Mouse (Mus musculus) cerebellum, postnatal 4 days (tissue): ENCODE results near the gene Apoe.

Experiments
- DNase-seq, 2 experiments: peaks; one replicate each; pipeline ENCODE4 v3.0.0; 2022; ENCODE audit warnings: low spot score in 2 of 2, mixed read lengths in 1 of 2

Gene Apoe

GRCm38 (mm10) chr7:19716055-19716682 lies 17.2 kb upstream of the Apoe start:
- no peak for DNase-seq

DNA sequence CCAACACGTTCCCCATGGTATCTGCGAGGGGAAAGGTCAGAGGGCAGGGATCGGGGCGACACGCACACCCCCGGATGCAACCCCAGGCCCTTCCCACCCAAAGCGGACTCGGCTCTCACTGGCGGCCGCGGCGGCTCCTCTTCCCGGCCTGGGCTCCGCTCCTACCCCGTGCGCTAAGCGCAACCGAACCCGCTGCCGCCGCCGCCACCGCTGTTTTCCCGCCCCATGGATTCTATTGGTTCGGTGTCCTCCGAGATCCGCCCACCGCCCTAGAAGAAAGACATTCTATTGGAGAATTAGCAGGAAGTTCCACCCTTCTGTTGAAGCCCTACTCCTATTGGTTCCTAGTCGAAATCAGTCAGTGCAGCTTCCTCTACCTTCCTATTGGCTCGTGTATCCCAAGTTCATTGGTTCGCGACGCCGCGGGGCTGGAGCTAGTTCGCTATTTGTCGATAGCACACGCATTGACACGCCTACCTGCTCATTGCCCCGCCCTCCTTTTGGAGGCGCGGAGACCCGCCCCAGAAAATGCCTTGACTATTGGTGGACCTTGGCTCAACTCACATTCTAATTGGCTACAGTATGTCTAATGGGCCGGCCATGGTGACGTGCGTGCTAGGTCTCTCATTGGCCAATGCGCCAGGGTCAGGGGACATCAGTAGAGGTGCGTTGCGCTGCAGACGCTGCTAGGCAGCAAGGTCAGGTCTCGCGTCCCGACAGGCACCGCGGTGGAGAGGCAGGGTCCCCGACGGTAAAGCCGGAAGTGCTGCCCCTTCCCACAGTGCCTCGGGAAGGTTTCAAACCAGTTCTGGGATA lies 16.5 kb upstream of the Apoe start, which contains the start of gene Tomm40:
Gene Tomm40 (minus strand): TSS at position 200 of the 816 bp plus-strand sequence.
- peak; percentile 86 to 96 for DNase-seq

DNA sequence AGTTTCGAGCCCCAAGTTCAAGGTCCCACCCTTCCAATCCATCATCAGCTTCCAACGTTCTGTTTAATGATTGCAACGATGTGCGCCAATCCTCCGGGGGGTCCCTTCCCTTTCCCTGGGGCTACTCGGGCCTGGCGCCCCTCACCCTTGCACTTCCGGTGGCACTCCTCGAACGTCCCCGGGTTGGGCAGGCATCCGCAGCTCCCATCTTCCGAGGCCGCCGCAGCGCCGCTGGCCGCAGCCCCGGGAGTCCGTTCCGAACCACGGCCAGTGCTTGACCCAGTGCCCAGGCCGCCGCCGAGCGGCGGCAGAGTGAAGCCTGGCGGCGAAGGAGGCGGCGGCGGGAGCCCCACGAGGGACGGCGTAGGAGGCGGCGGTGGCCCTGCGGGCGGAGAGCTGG lies 15.8 kb upstream of the Apoe start:
- DNase-seq: no peak

DNA sequence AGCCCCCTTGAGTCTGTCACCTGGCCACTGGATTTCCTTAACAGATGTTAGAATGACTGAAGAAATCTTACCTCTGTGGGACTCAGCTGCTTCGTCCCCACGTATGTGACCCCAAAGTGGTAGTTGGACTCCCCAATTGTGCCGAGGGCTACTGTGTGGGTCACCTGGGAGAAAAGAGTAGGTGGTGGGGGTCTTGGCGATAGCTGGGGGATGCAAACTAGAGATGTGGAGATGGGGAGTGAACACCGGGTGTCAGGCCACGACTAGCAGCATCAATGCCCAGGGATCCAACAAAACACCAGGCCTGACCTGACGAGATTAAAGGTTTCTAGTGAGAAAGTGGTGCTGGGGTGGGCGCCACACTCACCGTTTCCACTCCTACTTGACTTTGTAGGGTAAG lies 14.6 kb upstream of the Apoe start:
- no peak for DNase-seq

DNA sequence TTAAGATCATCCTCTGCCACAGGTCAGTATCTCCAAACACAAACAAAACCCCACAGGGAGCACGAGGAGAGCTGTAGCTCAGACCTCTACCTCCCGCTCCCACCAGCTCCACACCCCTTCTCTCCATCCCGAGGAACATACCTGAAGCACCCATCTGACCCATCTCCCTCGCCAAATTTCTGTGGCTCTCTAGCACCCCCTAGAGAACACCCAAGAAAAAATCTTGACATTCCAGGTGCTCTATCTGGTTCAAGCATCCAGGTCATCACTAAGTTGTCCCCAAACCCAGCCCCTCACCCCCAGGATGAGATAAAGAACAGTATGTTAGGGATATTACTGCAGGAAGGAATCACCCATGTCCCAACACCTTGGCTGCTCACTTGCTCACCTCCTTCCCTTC lies 14.2 kb upstream of the Apoe start:
- DNase-seq: no peak

DNA sequence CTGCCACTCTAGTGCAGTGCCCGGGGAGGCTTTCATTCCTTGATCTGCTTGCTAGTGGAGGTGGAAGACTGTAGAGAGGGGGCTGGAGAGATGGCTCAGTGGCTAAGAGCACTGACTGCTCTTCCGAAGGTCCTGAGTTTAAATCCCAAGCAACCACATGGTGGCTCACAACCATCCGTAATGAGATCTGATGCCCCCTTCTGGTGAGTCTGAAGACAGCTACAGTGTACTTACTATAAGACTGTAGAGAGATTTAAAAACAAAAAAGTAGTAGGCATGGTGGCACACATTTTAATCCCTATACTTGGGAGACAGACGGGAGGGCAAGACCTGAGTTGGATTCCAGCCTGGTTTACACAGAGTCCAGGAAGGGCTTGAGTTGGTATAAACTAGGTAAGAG lies 13.4 kb upstream of the Apoe start:
- no peak for DNase-seq

GRCm38 (mm10) chr7:19710650-19711049 lies 11.7 kb upstream of the Apoe start:
- no peak for DNase-seq

GRCm38 (mm10) chr7:19705271-19705670 lies 6.3 kb upstream of the Apoe start:
- DNase-seq: no peak

DNA sequence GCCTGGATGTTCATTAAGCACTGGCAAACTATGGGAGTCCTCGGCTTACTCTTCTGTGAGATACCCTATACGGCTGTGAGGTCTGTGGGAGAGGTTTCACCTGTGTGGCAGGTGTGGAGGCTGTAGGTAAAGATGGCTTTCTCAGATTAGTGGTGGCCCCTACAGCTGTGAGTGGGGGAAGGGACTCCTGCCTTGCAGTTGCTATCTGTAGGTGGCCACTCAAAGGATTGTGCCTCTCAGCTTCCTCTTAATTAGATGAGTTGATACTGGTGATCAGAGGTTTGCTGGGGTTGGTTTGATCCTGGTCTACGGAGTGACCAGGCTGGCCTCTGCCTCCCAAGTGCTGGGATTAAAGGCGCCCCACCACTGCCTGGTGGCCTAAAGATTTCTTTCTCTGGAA lies 5.5 kb upstream of the Apoe start:
- no peak for DNase-seq

DNA sequence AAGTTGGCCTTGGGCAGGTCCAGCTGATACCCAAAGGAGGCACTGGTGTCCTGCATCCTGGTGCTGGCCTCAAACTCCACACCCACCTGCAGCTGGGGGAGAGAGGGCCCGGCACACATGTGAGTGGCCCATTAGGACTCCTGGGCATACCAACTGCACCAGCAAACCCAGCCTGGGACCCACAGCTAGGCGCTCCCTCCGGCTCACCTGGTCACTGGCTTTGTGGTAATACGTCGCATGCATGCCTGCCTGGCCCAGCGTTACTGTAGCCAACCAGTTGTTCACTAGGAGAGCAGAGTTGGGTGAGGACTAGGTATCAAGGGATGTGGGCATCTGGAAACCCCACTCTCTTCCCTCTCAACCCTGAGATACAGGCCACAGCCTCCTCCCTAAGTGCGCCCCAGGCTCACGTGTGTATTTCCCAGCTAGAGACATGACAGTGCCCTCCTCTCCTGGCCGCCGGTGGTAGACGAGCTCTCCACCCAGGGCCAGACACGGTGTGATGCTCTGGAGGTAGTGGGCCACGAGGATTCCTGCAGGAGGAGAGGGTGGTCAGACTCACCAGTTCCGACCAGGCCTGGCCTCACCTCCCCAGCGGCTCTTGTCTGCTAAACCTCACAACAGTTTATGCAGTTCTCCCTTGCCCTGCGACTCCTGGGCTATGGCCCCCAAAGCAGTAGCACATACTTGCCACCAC lies 4.0 kb upstream of the Apoe start:
- no peak for DNase-seq

DNA sequence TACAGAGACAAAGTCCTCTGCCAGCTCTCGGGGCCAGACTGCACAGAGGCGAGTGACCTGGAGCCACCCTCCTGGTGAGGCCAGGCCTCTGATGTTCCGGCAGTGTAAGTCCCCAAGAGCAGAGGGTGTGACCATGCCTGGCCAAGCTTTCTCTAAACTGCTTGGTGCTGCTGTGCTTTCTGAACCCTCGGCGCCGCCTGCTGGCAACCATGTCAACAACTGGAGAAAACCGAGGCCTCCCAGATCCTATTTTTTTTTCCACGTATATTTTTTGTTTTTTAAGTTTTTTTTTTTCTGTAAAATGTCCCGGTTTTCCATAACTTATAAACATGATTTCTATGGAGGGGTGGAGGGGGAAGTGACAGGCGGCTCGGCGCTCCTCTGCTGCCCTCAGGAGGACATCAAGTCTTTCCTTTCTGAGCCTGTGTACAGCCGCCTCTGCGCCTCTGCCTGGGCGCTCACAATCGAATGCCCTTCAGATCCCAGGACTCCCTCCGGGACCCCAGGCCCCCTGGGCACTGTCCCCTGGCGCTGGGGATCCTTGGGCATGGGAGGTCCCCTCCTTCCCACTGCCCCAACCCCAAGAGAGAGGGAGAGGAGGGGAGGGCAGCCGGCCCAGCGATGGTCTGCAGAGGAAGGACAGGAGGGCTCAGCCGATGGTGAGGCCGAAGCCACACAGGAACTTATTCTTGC lies 2.2 kb upstream of the Apoe start:
- peak in 1 of 2 experiments; percentile 58 for DNase-seq

DNA sequence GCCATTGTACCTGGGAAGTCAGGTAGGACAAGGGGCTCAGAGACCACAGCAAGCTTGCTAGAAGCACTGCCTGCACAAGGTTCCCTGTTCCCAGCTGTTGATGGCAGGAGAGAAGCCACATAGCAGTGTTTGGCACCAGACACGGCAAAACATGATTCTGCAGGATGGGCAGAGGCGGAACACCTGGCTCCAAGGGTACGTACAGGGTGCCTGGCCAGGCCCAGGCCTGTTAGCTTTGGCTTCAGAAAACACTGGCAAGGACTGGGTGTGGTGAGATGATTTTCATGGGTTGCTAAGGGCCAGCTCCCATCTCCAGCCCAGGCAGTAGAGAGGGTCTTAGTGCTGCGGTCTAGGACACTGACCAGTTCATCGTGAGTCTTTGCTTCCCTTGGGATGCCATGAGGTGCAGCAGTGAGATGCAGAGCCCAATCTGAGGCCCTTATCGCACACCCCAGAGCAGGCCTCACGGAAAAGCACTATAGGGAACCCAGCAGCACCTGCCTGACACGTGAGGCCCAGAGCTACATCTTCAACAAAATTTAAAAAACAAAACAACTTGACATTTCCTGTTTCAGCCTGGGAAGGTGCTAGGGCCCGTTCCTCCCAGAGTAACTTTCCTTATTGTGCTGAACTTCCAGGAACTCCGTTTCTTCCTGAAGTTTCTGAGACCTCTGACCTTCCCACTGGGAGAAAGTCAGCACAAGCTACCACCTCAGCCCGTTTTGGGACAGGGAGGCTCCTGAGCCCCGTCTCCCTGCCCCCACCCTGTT lies 1.5 kb upstream of the Apoe start:
- no peak for DNase-seq

DNA sequence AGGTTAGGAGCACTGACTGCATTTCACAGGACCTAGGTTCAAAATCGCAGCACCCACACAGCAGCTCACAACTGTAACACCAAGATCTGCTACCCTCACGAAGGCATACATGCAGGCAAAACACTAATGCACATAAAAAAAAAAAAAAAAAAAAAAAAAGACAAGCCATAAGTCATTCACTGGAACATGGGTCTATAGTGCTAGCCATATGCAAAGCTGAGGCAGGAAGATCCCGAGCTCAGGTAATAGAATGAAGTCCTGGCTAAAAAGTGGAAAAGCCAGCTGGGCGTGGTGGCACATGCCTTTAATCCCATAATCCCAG lies 800 bp upstream of the Apoe start:
- DNase-seq: no peak

- no peak for DNase-seq
Observed at GRCm38 (mm10) chr7:19697949-19698906, 760 bp downstream of the Apoe start.

- DNase-seq: no peak
Observed at GRCm38 (mm10) chr7:19696336-19696873, 2.6 kb downstream of the Apoe start.

DNA sequence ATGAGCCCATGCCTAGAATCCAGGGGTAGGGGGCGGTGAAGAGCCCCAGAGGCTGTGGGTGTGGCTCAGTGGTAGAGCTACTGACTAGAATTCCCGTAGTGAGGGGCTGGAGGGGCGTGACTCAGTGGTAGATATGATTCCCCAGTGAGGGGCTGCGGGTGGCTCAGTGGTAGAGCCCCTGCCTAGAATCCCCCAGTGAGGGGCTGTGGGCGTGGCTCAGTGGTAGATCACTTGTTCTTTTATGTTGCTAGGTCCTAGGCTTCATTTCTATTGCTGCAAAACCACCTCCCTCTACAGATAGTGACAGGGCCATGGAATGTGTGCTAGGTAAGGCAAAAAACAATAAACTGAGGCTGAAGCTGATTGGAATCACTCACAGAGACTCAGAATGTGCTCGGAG lies 3.1 kb downstream of the Apoe start:
- no peak for DNase-seq

GRCm38 (mm10) chr7:19695213-19695594 lies 3.8 kb downstream of the Apoe start:
- no peak for DNase-seq

DNA sequence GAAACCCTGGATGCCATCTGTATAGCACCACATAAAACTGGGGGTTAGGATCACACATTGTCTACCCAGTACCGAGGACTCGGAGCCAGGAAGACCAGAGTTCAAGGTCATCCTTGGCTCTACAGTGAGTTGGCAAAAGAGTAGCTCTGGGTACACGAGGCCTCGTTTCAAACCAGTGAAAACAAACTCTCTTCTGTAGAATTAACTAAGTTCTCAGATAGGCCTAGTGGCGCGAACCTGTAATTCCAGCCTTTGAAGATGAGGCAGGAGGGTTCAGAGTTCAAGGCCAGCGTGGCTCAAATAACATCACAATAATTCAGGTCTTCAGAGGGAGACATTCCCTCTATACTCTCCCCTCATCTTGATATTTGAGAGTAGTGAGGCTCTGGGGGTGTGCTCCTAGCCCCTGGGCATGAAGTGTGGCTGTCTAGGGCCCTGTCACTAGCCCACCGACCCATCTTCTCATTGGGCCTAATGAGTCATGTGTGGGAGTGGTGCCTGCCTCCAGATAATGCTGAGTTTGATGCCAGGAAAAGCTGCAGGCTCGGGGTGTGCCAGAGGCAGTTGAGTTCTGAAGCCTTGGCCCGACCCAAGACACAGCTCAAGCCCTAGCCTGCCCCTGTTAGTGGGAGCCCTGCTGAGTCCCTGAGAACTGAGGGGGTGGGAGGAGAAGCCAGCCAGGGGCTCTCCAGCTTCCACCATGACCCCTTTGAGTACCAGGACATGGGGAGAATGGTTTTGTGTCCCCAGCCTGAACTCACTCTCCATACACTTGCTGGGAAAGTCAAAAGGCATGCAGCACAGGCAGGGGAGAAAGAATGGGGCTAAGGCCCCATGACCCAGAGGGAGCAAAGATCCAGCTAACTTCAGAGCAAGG lies 4.4 kb downstream of the Apoe start:
- DNase-seq: no peak

DNA sequence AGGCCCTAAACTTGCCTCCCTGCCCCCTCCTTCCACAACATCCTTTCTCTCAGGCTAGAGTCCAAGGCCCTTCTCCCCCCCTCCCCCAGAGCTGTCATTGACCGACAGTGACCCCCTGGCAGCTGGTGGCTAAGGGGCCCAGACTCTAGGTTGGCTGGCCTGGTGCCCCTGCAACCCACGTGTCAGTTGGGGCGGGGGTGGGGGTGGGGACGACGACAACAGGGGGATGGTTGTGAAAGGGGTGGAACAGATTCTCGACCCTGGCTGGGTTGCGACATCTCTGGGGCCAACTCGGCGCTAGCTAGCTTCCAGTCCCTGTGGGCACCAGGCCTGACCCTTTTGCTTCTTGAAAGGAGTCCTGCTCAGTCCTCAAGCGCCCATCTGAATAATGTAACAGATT lies 5.6 kb downstream of the Apoe start:
- DNase-seq: peak in 1 of 2 experiments; percentile 61
